Mouse (Mus musculus): Measurements from ENCODE around the gene Myo10. TPM values are rescaled to one million over a fixed set of nuclear protein-coding genes. Genes with fewer than 3 reads are reported as not detected.

Myo10 gene
- polyA plus RNA-seq, 1 experiment from 2014 or later: 27.3 TPM

DNA sequence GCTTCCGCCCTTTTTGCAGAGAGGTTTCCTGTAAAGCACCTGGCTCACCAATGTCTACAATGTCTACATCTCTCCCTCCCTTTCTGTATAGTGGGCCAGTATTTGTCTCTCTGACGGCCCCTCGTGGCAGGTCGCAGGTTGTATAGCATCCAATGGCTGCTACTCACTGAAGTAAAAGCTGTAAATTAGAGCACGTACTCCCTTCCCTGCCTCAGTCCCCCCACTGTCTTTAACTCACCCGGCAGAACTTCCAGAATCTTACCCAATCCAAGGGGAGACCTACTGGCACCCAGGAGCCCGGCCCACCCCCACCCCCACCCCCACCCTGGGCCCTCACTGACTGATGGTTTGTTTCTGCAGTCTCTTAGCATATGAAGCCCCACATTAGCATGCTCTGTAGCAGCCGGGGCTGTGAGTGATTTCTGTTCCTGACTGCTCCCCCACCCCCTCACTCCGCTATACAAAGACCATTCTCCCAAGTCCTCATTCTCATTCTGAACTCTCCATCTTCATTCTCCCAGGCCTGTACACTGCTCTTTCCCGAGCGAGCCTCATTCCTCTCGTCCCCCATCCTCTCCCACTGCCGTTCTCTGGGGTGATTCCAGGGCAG, 132.1 kb downstream of the Myo10 start:
- no peak overlapping the region for H3K4me3 ChIP-seq (ENCODE audit: inconsistent target)
- H3K27ac ChIP-seq: no peak overlapping the region
- no peaks in the 10 kb centered on the region for H3K36me3 ChIP-seq (ENCODE audit: inconsistent target)
- no peaks in the 10 kb centered on the region for H3K79me2 ChIP-seq (ENCODE audit: inconsistent target)
- 73% methylated on average over 13 of the region's 13 CpGs for WGBS (ENCODE audit: missing documents)

DNA sequence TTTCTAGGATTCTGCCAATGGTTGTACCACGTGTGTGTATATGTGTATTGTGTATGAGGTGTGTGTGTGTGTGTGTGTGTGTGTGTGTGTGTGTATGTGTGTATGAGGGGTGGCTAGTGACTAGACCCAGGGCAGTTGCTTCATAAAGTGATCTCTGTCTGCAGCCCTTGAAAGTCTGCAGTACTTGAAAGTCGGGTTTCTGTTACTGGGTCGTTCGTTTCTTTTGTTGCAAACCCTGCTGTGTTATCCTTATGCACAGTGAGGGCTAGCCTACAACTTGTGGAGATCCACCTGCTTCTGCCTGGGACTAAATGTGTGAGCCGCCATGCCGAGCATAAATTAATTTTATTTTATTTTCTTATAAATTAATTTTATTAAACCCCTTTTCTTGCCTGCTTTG, 133.2 kb downstream of the Myo10 start:
- Histone ChIP-seq H3K79me2 (ENCODE audit: inconsistent target) (no peaks in the 10 kb centered on the region), H3K27ac (no peak overlapping the region), H3K4me3 (ENCODE audit: inconsistent target) (no peak overlapping the region), H3K36me3 (ENCODE audit: inconsistent target) (no peaks in the 10 kb centered on the region)
- 83% methylated on average over 6 of the region's 6 CpGs for WGBS (ENCODE audit: missing documents)

DNA sequence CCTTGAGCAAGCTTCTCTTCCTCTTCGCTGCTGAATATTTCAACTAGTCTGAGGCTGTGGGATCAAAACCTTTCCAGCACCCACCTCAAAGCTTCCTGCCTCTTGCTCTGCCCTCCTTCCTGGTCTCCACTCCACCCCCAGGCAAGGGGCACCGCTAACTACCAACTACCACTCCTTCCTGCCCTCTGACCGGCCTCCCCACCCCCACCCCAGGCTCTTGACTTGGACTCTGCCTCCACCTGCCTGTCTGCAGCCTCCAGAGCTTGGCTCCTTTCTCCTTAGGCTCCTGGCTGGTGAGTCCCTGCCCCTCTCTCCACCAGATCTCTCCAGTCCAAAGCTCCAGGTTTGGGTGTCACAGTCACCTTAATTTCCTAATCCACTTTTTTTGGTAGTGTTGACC, 133.7 kb downstream of the Myo10 start:
- Histone ChIP-seq H3K27ac (no peak overlapping the region), H3K36me3 (ENCODE audit: inconsistent target) (no peaks in the 10 kb centered on the region), H3K4me3 (ENCODE audit: inconsistent target) (no peak overlapping the region), H3K79me2 (ENCODE audit: inconsistent target) (no peaks in the 10 kb centered on the region)
- 13% methylated on average over 3 of the region's 3 CpGs for WGBS (ENCODE audit: missing documents)

DNA sequence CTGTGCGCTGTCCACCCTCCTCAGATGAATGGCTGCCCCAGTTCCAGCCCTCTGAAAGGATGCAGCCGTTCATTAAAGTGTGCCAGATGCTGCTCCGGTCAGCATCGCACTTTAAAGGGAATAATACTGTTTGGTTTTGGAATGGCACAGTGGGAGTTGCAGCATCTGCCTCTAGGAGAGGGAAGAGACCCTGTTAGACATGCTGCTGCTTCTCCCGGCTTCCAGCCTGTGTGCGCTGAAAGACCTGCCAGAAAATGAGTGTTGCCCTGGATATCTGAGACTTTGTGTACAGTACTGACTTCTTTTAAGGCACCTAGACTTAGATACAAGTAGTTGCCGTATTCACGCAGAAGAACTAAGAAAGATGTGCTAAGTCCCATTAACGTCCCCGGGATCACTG, 135.7 kb downstream of the Myo10 start:
- WGBS (ENCODE audit: missing documents): 63% methylated on average over 10 of the region's 10 CpGs
- no peaks in the 10 kb centered on the region for H3K79me2 ChIP-seq (ENCODE audit: inconsistent target)
- no peak overlapping the region for H3K27ac ChIP-seq
- H3K4me3 ChIP-seq (ENCODE audit: inconsistent target): no peak overlapping the region
- H3K36me3 ChIP-seq (ENCODE audit: inconsistent target): no peaks in the 10 kb centered on the region

DNA sequence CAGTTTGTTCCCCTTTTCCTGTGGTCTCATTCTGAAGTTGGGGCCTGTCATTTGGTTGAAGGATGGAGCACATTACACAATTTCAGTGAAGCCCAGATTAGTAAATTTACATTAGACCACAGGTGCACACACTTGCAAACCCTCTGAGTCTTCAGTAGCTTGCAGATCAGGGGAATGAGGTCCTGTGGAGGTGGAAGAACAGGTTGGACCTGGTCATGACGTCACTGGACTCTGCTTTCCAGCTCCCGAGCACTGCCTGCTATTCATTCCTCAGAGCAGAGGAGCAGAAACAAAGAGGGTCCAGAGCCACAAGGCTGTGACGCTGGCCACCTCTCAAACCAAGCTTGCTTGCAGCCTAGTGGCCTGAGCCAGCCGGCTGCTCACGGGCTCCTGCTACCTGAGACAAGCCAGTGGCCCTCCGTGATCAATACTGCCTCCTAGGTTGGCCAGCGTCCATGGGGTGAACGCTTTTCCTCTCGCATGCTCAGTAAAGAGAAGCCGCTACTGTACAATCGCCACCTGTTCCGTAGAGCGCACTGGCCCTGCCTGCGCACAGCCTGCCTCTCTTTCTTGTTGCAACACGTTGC, 136.3 kb downstream of the Myo10 start:
- Histone ChIP-seq H3K36me3 (ENCODE audit: inconsistent target) (no peaks in the 10 kb centered on the region), H3K27ac (no peak overlapping the region), H3K4me3 (ENCODE audit: inconsistent target) (no peak overlapping the region), H3K79me2 (ENCODE audit: inconsistent target) (no peaks in the 10 kb centered on the region)
- WGBS (ENCODE audit: missing documents): 63% methylated on average over 15 of the region's 15 CpGs

DNA sequence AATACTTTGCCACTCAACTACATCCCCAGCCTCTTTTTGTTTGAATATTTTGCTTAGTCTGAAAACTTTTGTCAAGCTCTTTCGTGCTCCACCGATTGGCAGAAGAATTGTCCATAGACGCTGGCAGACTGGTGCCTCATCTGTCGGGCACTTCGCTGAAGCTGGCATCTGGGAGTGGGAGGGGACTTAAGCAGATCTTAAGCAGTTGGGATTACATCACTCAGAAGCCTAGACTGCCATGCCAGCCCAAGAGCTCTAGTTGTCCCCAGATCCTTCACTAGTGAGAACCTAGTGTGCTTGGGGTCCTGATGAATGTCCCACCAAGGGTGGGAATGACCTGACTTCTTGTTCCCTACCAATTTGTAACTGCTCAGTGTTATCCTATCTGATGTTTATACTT, 138.0 kb downstream of the Myo10 start:
- Histone ChIP-seq H3K36me3 (ENCODE audit: inconsistent target) (no peaks in the 10 kb centered on the region), H3K4me3 (ENCODE audit: inconsistent target) (no peak overlapping the region), H3K79me2 (ENCODE audit: inconsistent target) (no peaks in the 10 kb centered on the region), H3K27ac (no peak overlapping the region)
- 88% methylated on average over 5 of the region's 5 CpGs for WGBS (ENCODE audit: missing documents)

DNA sequence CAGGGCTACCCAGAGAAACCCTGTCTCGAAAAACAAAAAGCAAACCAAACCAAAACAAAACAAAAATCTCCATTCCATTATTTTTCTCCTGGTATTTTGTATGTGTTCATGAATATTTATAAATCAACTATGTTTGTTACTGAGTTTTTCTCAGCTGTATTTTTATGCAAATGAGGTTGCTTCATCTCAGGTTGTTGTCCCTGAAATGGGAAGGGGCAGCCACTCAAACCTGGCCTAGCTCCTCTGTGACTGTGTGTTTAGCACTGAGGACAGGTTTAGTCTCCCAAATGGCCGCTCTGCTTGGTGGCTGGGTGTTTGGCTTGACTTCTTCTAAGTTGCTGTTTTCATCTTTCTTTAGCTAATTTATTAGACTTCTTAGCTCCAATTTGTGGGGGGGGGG, 138.7 kb downstream of the Myo10 start:
- no peak overlapping the region for H3K27ac ChIP-seq
- 87% methylated on average over 2 of the region's 2 CpGs for WGBS (ENCODE audit: missing documents)
- no peak overlapping the region for H3K4me3 ChIP-seq (ENCODE audit: inconsistent target)
- no peaks in the 10 kb centered on the region for H3K36me3 ChIP-seq (ENCODE audit: inconsistent target)
- H3K79me2 ChIP-seq (ENCODE audit: inconsistent target): no peaks in the 10 kb centered on the region

DNA sequence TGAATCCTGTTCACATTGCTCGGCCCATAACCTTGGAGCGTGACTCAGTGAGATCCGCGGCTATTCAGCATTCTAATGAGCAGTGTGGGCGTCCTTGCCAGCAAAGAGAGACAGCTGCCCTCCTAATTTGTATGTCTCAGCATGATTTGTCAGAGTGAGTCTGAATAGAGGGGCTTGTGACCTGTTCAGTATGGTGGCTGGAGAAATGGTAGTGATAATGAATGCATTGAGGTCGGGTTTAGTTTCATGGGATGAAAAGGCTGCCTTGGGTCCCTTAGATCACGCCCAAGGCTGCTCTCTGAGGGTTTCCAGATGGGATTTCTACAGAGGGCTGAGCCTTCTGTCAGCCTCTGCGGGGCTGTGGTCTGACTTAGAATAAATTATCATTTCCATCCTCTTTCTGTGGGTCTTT, 139.5 kb downstream of the Myo10 start:
- no peak overlapping the region for H3K27ac ChIP-seq
- no peaks in the 10 kb centered on the region for H3K79me2 ChIP-seq (ENCODE audit: inconsistent target)
- H3K4me3 ChIP-seq (ENCODE audit: inconsistent target): no peak overlapping the region
- H3K36me3 ChIP-seq (ENCODE audit: inconsistent target): no peaks in the 10 kb centered on the region
- WGBS (ENCODE audit: missing documents): 94% methylated on average over 8 of the region's 8 CpGs

DNA sequence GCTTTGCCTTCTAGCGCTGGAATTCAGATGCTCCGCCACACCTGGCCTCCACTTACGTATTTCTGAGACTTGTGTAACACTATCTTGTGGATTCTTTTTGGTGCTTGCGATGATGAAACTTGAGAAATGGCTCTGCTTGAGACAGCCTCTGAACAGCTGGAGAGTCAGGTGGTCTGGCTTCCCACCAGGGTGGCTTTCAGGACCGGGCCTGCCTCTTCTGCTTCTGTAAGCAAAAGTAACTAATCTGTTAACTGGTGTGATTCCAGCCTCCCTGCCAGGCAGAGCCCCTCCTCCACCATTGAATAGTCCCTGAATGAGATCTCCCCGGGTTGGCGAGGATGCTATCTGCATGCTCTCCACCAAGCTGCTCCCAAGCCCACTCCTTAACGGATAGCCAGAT, 140.0 kb downstream of the Myo10 start:
- H3K36me3 ChIP-seq (ENCODE audit: inconsistent target): no peaks in the 10 kb centered on the region
- no peaks in the 10 kb centered on the region for H3K79me2 ChIP-seq (ENCODE audit: inconsistent target)
- H3K27ac ChIP-seq: no peak overlapping the region
- no peak overlapping the region for H3K4me3 ChIP-seq (ENCODE audit: inconsistent target)
- 73% methylated on average over 8 of the region's 8 CpGs for WGBS (ENCODE audit: missing documents)

DNA sequence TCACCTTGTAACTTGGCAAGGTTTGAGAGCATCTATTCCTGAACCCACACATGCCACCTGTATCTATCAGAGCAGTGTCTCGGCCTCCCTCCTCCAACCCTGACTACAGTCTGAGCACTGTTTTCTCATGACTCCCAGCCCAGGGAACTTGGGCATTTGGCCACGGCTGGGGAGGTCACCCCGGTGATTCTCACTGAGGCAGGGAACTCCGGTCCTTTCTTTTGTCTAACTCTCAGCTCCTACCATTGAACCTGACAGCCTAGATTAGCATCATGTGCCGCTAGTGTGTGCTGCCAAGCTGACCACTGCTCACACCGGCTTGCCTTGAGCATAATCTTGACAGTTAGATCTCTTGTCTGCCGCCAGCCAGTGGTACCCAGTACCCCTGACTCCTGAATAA, 140.8 kb downstream of the Myo10 start:
- WGBS (ENCODE audit: missing documents): 93% methylated on average over 7 of the region's 7 CpGs

DNA sequence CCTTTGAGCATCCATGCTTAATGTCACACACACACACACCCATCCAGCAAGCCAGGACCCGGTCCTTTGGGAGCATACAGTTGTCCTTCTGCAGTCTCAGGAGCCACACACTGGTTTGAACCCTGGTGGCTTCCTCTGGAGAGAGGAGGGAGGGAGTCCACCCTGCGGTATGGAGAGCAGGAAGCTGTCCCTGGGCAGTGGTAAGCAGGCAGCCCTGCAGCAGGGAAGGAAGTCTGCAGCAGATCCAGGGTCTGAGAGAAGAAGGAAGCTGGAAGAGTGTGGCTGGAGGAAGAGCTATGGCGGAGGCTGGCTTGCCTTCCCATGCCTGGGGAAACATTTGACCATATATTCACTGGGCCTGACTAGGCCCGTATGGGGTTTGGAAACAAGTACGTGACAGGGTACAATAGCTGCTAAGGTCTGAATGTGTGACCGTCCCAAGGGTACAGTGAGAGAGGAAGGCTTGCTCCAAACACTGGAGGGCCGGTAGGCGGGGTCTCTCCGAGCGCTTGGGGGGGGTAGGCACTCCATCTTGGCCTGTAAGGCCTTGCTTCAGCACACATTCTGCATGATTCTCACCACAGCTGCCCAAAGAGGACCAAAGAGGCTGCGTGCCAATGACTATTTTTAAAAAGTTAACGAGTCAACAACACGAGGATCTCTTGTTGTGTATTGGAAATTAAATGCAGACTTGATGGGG, 142.5 kb downstream of the Myo10 start:
- H3K4me3 ChIP-seq (ENCODE audit: inconsistent target): no peak overlapping the region
- 64% methylated on average over 13 of the region's 13 CpGs for WGBS (ENCODE audit: missing documents)
- H3K79me2 ChIP-seq (ENCODE audit: inconsistent target): no peaks in the 10 kb centered on the region
- no peaks in the 10 kb centered on the region for H3K36me3 ChIP-seq (ENCODE audit: inconsistent target)
- no peak overlapping the region for H3K27ac ChIP-seq

More for the DNA sequence above, 140.8 kb downstream of the Myo10 start:
- Histone ChIP-seq H3K36me3 (ENCODE audit: inconsistent target) (no peaks in the 10 kb centered on the region), H3K79me2 (ENCODE audit: inconsistent target) (no peaks in the 10 kb centered on the region), H3K4me3 (ENCODE audit: inconsistent target) (no peak overlapping the region), H3K27ac (no peak overlapping the region)

DNA sequence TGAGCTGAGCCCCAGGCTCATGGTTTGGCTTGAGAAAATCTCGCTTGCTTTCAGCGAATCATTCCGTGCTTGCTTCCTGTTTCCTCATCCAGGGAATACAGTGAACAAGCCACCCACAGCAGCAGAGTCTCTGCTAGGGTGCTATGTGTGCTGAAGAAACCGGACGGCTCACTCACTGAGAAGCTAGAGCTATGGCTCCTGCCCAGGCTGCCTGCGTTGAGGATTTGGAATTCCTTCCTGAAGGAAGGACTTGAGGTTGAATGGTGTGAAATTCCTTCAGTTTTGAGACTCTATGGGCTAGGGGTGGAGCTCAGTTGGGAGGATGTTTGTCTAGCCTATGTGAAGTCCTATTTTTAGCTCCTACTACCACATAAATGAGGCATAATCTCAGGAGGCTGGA, 145.5 kb downstream of the Myo10 start:
- Histone ChIP-seq H3K27ac (no peak overlapping the region), H3K36me3 (ENCODE audit: inconsistent target) (no peaks in the 10 kb centered on the region), H3K4me3 (ENCODE audit: inconsistent target) (no peak overlapping the region), H3K79me2 (ENCODE audit: inconsistent target) (no peaks in the 10 kb centered on the region)
- WGBS (ENCODE audit: missing documents): 91% methylated on average over 6 of the region's 6 CpGs

DNA sequence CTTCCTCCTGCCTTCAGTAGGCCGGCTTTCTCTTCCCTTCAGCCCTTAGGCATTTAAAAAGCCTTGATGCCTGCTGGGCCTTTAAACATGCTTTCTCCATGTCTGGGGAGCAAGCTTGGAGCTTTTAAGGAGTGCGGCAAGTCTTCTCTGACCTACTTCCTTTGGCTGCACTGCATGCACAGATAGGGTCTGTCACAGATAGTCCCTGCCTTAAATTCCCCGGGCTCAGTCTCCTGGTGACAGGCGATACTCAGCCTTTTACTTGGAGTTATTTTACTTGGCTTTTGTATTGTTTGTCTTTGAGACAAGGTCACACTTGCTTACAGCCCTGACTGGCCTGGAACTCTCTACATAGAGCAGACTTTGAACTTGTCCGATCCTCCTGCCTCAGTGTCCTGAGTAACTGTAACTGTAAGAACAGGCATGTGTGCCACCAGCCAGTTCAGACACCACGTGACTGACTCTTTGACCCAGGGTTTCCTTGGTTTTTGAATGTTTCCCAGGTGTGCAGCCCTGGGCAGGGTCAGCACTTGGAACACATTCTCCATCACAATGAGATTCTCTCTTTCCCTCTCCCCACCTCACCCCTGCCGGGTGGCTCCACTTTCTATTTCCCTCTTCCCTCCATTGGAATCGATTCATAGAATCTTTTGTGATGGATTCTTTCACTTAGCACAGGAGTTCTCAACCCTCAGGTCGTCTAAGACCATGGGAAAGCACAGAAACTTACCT, 147.4 kb downstream of the Myo10 start:
- 90% methylated on average over 9 of the region's 9 CpGs for WGBS (ENCODE audit: missing documents)
- H3K79me2 ChIP-seq (ENCODE audit: inconsistent target): no peaks in the 10 kb centered on the region
- H3K4me3 ChIP-seq (ENCODE audit: inconsistent target): no peak overlapping the region
- H3K27ac ChIP-seq: no peak overlapping the region
- H3K36me3 ChIP-seq (ENCODE audit: inconsistent target): no peaks in the 10 kb centered on the region

DNA sequence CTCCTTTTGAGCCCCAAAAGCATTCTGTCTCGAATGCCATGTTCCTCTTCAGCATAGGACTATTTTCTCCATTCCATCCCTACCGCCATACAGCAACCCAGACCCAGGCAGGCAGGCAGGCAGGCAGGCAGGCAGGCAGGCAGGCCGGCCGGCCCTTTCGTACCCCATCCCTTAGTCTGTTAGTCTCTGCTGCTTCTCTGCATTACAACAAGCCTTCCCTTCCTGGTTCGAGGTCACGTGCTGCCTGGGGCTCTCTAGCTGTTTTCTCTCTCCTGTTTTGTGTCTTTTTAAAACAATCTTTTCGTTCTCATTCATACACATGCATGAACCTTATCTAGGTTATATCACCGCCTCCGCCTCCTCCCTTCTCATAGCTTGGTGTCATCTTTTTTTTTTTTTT, 149.5 kb downstream of the Myo10 start:
- H3K79me2 ChIP-seq (ENCODE audit: inconsistent target): no peaks in the 10 kb centered on the region
- H3K36me3 ChIP-seq (ENCODE audit: inconsistent target): no peaks in the 10 kb centered on the region
- no peak overlapping the region for H3K4me3 ChIP-seq (ENCODE audit: inconsistent target)
- no peak overlapping the region for H3K27ac ChIP-seq
- 100% methylated on average over 6 of the region's 10 CpGs for WGBS (ENCODE audit: missing documents)

All from macrophage (primary cell).